ENCODE assay signal across 18 mouse cellular contexts in genomic region chr4:138003909-138004610, GRCm38 (mm10). TPM values are rescaled to one million over a fixed set of nuclear protein-coding genes. Genes with fewer than 3 reads are reported as not detected.
DNase-seq lines count a peak whose midpoint lies in the region; ATAC-seq and TF ChIP-seq lines count a peak whose summit lies in the region.
"Had no signal": no experiment of that assay in that cellular context is flagged by ENCODE, and none has a peak within 500 bp of the region (broad histone marks: within the 10 kb centered on the region; RNA-seq: fewer than 3 reads in every experiment).

No protein-coding gene starts in this region.

- H3K9ac ChIP-seq in intestine, postnatal 0 days (ENCODE audit: low read depth, low read length), result no peak overlapping the region
- H3K9ac ChIP-seq in intestine, embryonic 15.5 days, result no peak overlapping the region
- H3K9ac ChIP-seq in lung, postnatal 0 days (replicated peaks; ENCODE audit: low read depth), result no peak overlapping the region
- H3K9ac ChIP-seq in intestine, embryonic 16.5 days (ENCODE audit: low read depth, low read length), result no peak overlapping the region
- H3K9ac ChIP-seq: embryonic facial prominence, embryonic 15.5 days; liver, embryonic 14.5 days; midbrain, embryonic 12.5 days had no signal

- ATAC-seq in intestine, postnatal 0 days, result peak; percentile 53; the same call in 1 of the 2 replicates
- ATAC-seq in intestine, embryonic 15.5 days, result no peak
- peak; percentile 52 for ATAC-seq in lung, postnatal 0 days
- no peak for ATAC-seq in intestine, embryonic 16.5 days
- ATAC-seq: CD4-positive, CD25-positive, alpha-beta regulatory T cell, adult 4 months; forebrain, embryonic 16.5 days had no signal

- H3K4me2 ChIP-seq in intestine, postnatal 0 days (replicated peaks; ENCODE audit: low read depth), result no peak overlapping the region
- H3K4me2 ChIP-seq in intestine, embryonic 15.5 days (replicated peaks), result no peak overlapping the region
- no peak overlapping the region for H3K4me2 ChIP-seq in lung, postnatal 0 days (replicated peaks; ENCODE audit: low read depth, low read length)
- no peak overlapping the region for H3K4me2 ChIP-seq in intestine, embryonic 16.5 days (ENCODE audit: low read depth, low read length)
- H3K4me2 ChIP-seq: embryonic facial prominence, embryonic 15.5 days; midbrain, embryonic 12.5 days had no signal

- peak; percentile 30 for DNase-seq in lung, postnatal 0 days (ENCODE audit: low spot score)
- no peak for DNase-seq in lung, postnatal 14 days
- peak; percentile 52 for DNase-seq in kidney, postnatal 10 days
- no peak for DNase-seq in embryonic facial prominence, embryonic 10.5 days (ENCODE audit: low spot score)
- no peak for DNase-seq in spleen, postnatal 14 days (ENCODE audit: low spot score in 2 of 2)
- DNase-seq: adrenal gland, postnatal 14 days; cerebellum, postnatal 10 days; right cerebral cortex, postnatal 4 days had no signal

- no peak for TF ChIP-seq EP300 in lung, postnatal 0 days (IDR thresholded peaks at IDR 0.05)

- H3K4me3 ChIP-seq in intestine, postnatal 0 days (ENCODE audit: low read depth, low read length), result no peak overlapping the region
- H3K4me3 ChIP-seq in intestine, embryonic 15.5 days (replicated peaks), result no peak overlapping the region
- no peak overlapping the region for H3K4me3 ChIP-seq in lung, postnatal 0 days (ENCODE audit: low read depth, low read length)
- H3K4me3 ChIP-seq in embryonic facial prominence, embryonic 10.5 days, result no peak overlapping the region
- no peak overlapping the region for H3K4me3 ChIP-seq in intestine, embryonic 16.5 days (ENCODE audit: low read length)
- H3K4me3 ChIP-seq: embryonic facial prominence, embryonic 15.5 days; heart, embryonic 10.5 days; hindbrain, embryonic 10.5 days; midbrain, embryonic 12.5 days had no signal

- no peak for TF ChIP-seq CTCF in intestine, postnatal 0 days (IDR thresholded peaks at IDR 0.05; ENCODE audit: low read depth)
- TF ChIP-seq CTCF in lung, postnatal 0 days (IDR thresholded peaks at IDR 0.05), result no peak

- H3K36me3 ChIP-seq in intestine, postnatal 0 days (ENCODE audit: control insufficient read depth, insufficient read depth), result peaks cover 38% of the 10 kb centered on the region
- peaks cover 13% of the 10 kb centered on the region for H3K36me3 ChIP-seq in intestine, embryonic 15.5 days
- H3K36me3 ChIP-seq in lung, postnatal 0 days (ENCODE audit: insufficient read depth, low read length), result peaks cover 4% of the 10 kb centered on the region; the same call in 1 of the 2 replicates
- peaks cover 95% of the 10 kb centered on the region for H3K36me3 ChIP-seq in embryonic facial prominence, embryonic 10.5 days (replicated peaks)
- peaks cover 4% of the 10 kb centered on the region for H3K36me3 ChIP-seq in intestine, embryonic 16.5 days (ENCODE audit: control insufficient read depth, insufficient read depth, low read length)

- H3K27ac ChIP-seq in intestine, postnatal 0 days (ENCODE audit: low read depth, low read length), result no peak overlapping the region
- H3K27ac ChIP-seq in intestine, embryonic 15.5 days, result no peak overlapping the region
- H3K27ac ChIP-seq in lung, postnatal 0 days (ENCODE audit: low read length), result no peak overlapping the region; the same call in 1 of the 2 replicates
- no peak overlapping the region for H3K27ac ChIP-seq in embryonic facial prominence, embryonic 10.5 days (replicated peaks)
- H3K27ac ChIP-seq in intestine, embryonic 16.5 days (ENCODE audit: low read length), result no peak overlapping the region
- H3K27ac ChIP-seq: embryonic facial prominence, embryonic 15.5 days; heart, embryonic 10.5 days; hindbrain, embryonic 10.5 days; liver, embryonic 14.5 days; midbrain, embryonic 12.5 days had no signal

- H3K4me1 ChIP-seq in intestine, postnatal 0 days (replicated peaks; ENCODE audit: control insufficient read depth, insufficient read depth, low read length), result 0 out of 2 replicates have a peak, but pooled peaks cover 2% of the 10 kb centered on the region
- peaks cover 10% of the 10 kb centered on the region for H3K4me1 ChIP-seq in intestine, embryonic 15.5 days (replicated peaks)
- H3K4me1 ChIP-seq in lung, postnatal 0 days (ENCODE audit: insufficient read depth, low read depth, low read length), result no peaks in the 10 kb centered on the region
- H3K4me1 ChIP-seq in embryonic facial prominence, embryonic 10.5 days, result peaks cover 3% of the 10 kb centered on the region; the same call in 1 of the 2 replicates
- peaks cover 8% of the 10 kb centered on the region for H3K4me1 ChIP-seq in intestine, embryonic 16.5 days (ENCODE audit: control insufficient read depth, insufficient read depth, low read length)

- H3K9me3 ChIP-seq in intestine, postnatal 0 days (ENCODE audit: control insufficient read depth), result no peaks in the 10 kb centered on the region
- no peaks in the 10 kb centered on the region for H3K9me3 ChIP-seq in intestine, embryonic 15.5 days
- H3K9me3 ChIP-seq in lung, postnatal 0 days (ENCODE audit: low read length), result no peaks in the 10 kb centered on the region
- H3K9me3 ChIP-seq in embryonic facial prominence, embryonic 10.5 days, result no peaks in the 10 kb centered on the region
- H3K9me3 ChIP-seq in intestine, embryonic 16.5 days (ENCODE audit: control insufficient read depth, low read length), result no peaks in the 10 kb centered on the region
- H3K9me3 ChIP-seq: embryonic facial prominence, embryonic 15.5 days; heart, embryonic 10.5 days; hindbrain, embryonic 10.5 days; midbrain, embryonic 12.5 days had no signal

- H3K27me3 ChIP-seq in intestine, postnatal 0 days (replicated peaks; ENCODE audit: control insufficient read depth, insufficient read depth, low read length), result no peaks in the 10 kb centered on the region
- no peaks in the 10 kb centered on the region for H3K27me3 ChIP-seq in intestine, embryonic 15.5 days (replicated peaks)
- no peaks in the 10 kb centered on the region for H3K27me3 ChIP-seq in lung, postnatal 0 days (replicated peaks; ENCODE audit: insufficient read depth, low read length)
- no peaks in the 10 kb centered on the region for H3K27me3 ChIP-seq in embryonic facial prominence, embryonic 10.5 days (replicated peaks; ENCODE audit: low read depth, poor library complexity, severe bottlenecking)
- no peaks in the 10 kb centered on the region for H3K27me3 ChIP-seq in intestine, embryonic 16.5 days (replicated peaks; ENCODE audit: control insufficient read depth, insufficient read depth, low read length)
- H3K27me3 ChIP-seq: embryonic facial prominence, embryonic 15.5 days; midbrain, embryonic 12.5 days had no signal

- 80% methylated on average over 11 of the region's 11 CpGs for WGBS in intestine, postnatal 0 days
- 74% methylated on average over 11 of the region's 11 CpGs for WGBS in intestine, embryonic 15.5 days
- WGBS in lung, postnatal 0 days, result 63% methylated on average over 11 of the region's 11 CpGs
- WGBS in embryonic facial prominence, embryonic 10.5 days, result 91% methylated on average over 11 of the region's 11 CpGs
- WGBS in intestine, embryonic 16.5 days, result 70% methylated on average over 11 of the region's 11 CpGs

RNA-seq across cellular contexts. Expression of gene Eif4g3, which starts 11.2 kb away (rescaled TPM):
- 11.9 and 12.5 TPM in 2 replicates for polyA plus RNA-seq in intestine, postnatal 0 days (2015; fragmentation: Nextera tagmentation; extraction: Ambion mirVana)
- polyA plus RNA-seq in intestine, embryonic 15.5 days (2015; fragmentation: Nextera tagmentation; extraction: Ambion mirVana), result 24.2 and 25.1 TPM in 2 replicates
- 17.2 and 18.2 TPM in 2 replicates for polyA plus RNA-seq in lung, postnatal 0 days (2015; fragmentation: Nextera tagmentation; extraction: Ambion mirVana)
- polyA plus RNA-seq in embryonic facial prominence, embryonic 10.5 days (2016; fragmentation: Nextera tagmentation; extraction: Ambion mirVana), result 39.7 and 41.9 TPM in 2 replicates
- 16.4 and 18.0 TPM in 2 replicates for polyA plus RNA-seq in intestine, embryonic 16.5 days (2015; fragmentation: Nextera tagmentation; extraction: Ambion mirVana)

Comparison
In these comparisons a context has a peak if more than half of its experiments do, and no peak if none do; other contexts are left out.
1. ATAC-seq: peak in intestine, postnatal 0 days (single experiment) and lung, postnatal 0 days (single experiment); none in intestine, embryonic 15.5 days (single experiment) and intestine, embryonic 16.5 days (single experiment).
2. DNase-seq: peak in lung, postnatal 0 days (single experiment) and kidney, postnatal 10 days (single experiment); none in lung, postnatal 14 days (single experiment), embryonic facial prominence, embryonic 10.5 days (single experiment) and spleen, postnatal 14 days (0 of 2).